Mouse (Mus musculus): ENCODE results near the gene Nthl1.
"Not testable (repeated sequence)": the region's sequence is repeated elsewhere in the genome, so short reads cannot be mapped to it uniquely, and the experiment has no call there.

Nthl1 gene

GRCm38 (mm10) chr17:24651835-24652234, 19.4 kb downstream of the Nthl1 start:
- no peak for DNase-seq

DNA sequence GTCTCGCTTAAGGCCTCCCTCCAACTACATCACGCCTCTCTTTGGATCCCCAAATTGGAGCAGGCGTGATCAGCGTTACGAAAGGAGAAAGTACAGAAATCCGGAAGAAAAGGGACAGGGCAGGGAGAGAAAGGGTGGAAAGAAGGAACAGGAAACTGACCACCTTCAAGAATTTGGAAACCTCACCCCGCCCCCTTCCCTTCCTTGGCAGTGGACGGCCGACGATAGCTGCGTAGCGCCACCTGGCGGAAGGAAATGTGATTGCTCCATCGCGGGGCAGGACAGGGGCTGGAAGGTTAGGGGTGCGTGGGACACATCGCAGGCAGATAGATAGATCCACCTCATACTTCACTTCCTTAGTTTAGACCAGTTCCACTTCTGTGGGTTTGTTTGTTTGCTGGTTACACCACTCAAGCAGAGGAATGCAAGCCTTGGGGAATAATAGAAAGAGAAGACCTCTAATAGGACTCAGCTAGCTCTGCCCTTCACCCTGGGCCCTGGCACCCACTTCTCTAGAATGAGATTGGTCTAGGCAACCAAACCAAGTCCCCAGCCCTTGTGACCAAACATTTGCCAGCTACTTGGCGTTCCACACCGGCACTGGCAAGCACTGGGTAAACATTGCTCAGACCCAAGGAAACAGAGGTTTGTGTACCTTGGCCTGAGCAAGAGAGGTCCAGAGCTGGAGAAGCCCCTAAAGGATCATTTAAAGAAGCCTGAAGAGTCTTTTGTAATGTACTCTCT, 21.7 kb downstream of the Nthl1 start:
- DNase-seq, result peak; percentile 76

DNA sequence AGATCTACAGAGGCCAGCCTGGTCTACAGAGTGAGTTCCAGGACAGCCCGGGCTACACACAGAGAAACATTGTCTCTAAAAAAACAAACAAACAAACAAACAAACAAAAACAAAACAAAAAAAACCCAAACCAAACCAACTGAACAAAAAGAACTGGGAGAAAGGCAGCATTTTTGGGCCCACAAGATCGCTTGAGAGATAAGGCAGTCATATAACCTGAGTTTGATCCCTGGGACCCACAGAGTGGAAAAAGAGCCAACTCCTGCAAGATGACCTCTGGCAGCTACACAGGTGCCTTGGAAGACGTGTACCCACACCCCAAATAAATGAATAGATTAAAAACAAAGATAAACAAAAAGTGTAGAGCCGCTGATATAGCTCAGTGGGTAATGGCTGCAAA, 22.5 kb downstream of the Nthl1 start:
- DNase-seq, result no peak

- no peak for DNase-seq
Observed at GRCm38 (mm10) chr17:24658017-24658758, 25.7 kb downstream of the Nthl1 start, which contains the start of gene Npw. Gene Npw (minus strand): TSS chr17:24658457.

GRCm38 (mm10) chr17:24667011-24667410, 34.5 kb downstream of the Nthl1 start:
- not testable (repeated sequence) for DNase-seq

DNA sequence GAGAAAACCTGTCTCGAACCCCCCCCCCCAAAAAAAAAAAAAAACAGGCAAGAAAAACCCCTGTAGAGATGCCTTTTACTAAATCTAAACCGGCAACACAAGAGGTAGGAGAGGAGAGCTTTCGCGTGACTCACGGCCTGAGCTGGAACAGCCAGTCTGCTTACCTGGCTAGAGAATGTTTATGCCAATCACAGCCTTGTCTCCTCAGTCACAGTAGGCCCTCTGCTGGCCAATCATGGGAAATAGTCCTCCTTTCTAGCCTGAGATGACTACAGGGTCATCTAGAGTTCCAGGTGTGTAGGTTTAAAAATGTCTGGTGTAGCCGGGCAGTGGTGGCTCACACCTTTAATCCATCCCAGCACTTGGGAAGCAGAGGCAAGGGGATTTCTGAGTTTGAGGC, 34.9 kb downstream of the Nthl1 start:
- peak; percentile 68 for DNase-seq

DNA sequence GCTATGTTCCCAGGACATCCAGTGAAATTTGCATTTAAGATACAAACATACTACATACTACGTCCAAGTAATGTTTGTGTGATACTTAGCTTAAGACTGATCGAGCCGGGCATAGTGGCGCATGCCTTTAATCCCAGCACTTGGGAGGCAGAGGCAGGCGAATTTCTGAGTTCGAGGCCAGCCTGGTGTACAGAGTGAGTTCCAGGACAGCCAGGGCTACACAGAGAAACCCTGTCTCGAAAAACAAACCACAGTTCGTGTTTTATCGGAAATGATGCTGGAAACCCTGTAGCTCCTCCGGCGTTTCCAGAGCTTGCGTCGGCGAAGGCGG, 36.7 kb downstream of the Nthl1 start:
- not testable (repeated sequence) for DNase-seq

DNA sequence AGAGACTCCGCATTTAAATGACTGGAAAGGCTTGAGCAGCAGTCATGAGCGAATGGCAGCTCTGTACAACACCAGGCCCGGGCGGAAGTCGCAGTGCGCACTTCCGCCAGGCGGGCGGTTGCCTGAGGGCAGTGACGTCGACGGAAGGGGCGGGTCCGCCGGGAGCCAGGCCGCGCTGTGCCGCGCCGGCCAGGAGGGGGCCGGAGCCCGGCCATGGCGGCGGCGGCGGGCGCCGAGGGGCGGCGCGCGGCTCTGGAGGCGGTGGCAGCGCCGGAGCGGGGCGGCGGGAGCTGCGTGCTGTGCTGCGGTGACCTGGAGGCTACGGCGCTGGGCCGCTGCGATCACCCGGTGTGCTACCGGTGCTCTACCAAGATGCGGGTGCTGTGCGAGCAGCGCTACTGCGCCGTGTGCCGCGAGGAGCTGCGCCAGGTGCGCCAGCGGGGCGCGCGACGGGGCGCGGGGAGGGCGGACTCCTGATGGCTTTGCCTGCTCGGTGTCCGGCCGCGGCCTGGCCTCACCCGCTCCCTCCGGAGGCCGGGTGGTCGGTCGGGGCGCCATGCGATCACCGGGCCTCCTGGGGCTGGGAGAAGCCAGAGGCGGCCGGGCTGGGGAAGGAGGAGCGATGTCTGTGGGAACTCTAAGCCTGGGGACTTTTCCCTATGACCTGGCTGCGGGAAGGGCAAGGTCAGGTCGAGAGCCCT, 37.2 kb downstream of the Nthl1 start, which contains the start of gene Zfp598:
TSS of gene Zfp598 (plus strand) at position 143 of the 701 bp plus-strand sequence.
- peak; percentile 97 for DNase-seq

DNA sequence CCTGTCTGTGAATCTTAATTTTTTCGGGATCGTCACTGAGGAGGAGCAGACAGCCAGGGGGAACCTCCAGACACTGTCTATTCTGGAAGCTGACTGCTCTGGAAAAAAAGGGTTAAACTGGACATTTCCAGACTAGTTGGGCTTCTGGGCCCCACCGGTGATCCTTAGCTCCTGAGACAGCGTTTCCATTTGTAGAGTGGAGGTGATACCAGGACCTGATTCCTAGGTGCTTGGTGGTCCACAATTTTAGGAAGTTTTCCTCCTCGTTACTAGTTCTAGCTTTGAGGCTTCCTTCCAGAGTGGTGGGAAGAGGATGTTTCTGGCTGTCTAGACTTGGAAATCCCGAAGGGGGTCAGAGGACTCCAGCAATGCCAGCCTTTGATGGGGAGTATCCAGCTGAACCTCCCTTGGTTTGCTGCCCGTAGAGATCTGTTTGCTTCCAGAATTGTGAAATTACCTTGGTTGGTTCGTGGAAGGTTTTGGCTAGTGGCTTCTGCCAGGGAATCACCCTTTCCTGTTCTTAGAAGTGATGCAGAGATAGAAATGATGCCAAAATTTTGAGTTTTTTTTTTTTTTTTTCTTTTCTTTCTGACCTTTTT, 37.9 kb downstream of the Nthl1 start:
- DNase-seq, result no peak

DNA sequence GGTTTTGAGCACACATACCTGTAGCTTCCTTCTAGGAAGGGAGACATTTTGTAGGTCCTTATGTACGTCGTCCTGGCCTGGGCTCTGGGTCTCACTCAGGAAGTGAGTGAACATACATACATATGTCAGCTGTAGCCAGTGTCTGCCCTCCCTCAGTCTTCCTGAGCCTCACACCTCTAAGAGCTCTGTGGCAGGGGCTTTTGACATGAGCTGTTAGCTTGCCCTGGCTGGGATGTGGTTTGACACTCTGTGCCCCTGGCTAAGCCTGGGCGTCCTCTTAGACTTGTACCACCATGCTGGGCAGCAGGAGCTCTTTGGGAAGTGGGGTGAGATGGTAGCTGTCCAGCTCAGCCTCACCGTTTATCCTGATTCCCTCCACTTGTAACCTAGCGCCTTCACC, 38.9 kb downstream of the Nthl1 start:
- DNase-seq, result no peak

DNA sequence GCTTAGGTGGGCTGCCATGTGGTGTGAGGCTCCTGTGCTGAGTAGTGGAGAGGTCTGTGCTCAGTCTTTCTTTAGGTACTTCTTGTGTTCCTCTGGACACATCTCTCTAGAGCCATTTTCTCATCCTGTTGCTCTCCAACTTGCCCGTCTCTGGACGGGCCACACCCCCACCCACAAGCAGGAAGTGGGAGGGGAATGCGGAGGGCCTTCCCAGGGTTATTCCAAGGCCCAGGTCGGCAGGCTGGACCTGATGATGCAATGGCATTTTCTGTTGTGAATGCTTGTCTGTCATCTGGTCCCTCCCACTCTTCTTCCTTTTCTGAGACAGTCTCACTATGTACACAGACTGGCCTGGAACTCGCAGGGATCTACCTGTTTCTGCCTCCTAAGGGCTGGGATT, 39.7 kb downstream of the Nthl1 start:
- no peak for DNase-seq

DNA sequence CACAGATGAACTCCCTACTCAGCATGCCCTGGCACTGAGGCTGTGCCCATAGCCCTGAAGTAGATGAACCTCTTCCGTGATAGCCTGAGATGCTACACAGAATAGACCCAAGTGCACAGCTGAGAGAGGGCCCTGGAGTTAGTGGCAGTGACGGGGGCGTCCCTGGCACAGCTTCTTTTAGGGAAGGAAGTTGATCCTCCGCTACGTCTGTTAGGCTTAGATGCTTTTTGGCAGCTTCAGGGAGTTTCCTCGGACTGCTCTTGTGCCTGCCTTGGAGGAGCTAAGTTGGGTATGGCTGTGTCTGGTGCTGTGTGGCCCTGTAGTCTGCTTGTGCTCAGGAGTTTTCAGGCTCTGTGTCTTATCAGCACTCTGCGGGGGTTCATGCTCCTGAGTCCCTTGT, 41.8 kb downstream of the Nthl1 start:
- no peak for DNase-seq

GRCm38 (mm10) chr17:24676187-24676586, 43.7 kb downstream of the Nthl1 start:
- DNase-seq, result peak; percentile 74

DNA sequence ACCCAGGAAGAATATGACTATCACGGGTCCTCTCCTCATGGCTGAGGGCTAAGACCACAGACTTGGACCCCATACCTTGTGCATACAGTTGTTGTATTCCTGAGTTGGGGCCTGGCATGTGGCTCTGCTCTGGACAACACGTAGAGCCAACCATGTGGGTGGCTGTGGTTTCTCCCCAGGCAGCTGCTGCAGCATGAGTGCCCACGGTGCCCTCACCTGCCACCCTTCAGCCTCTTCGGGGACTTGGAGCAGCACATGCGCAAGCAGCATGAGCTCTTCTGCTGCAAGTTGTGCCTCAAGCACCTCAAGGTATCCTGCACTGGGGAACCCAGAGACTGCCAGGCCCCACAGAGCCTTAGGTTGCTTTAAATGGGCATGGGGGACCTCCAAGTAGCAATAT, 44.4 kb downstream of the Nthl1 start:
- no peak for DNase-seq

GRCm38 (mm10) chr17:24677500-24678080, 45.1 kb downstream of the Nthl1 start:
- DNase-seq, result no peak

- DNase-seq, result peak; percentile 42
Observed at GRCm38 (mm10) chr17:24686514-24686913, 54.0 kb downstream of the Nthl1 start.

DNA sequence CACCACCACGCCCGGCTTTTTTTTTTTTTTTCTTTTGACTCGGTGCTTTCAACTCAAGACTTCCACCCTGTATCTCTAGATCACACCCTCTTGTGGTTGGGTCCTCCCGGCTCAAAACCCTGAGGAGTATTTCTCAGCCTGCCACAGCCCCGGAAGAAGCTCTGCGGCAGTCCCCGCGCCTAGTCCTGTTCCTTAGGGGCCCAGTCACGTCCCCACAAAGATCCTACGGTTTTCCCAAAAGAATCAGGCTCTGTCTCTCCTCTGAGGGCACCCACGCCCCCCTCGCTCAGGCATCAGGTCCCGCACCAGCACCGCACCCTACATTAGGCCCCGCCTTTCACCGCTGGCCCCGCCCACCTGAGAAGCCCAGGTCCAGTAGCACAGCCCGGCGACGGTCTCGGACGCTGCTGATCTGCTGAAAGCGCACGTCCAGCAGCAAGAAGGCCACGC, 54.7 kb downstream of the Nthl1 start:
- peak; percentile 70 for DNase-seq

- no peak for DNase-seq
Observed at GRCm38 (mm10) chr17:24687599-24687998, 55.1 kb downstream of the Nthl1 start.

All from thymus, postnatal 25 days (tissue).